Mouse (Mus musculus) duodenum, adult 2 months (tissue): ENCODE results near the gene Lysmd2. TPM values are rescaled to one million over a fixed set of nuclear protein-coding genes. Genes with fewer than 3 reads are reported as not detected.

Source experiments
- polyA plus RNA-seq: library from polyadenylated mRNA; depleted of rRNA; stranded (reverse); fragments of >200 nt; gene quantifications from 2 replicates; pipeline ENCODE4 v1.2.3, GENCODE M21; 2012; ENCODE audit warnings: low replicate concordance; rRNA removed

Lysmd2 gene
- polyA plus RNA-seq, result 9.9 and 24.3 TPM in 2 replicates

GRCm38 (mm10) chr9:75625556-75626307 is at the start of gene Lysmd2:
TSS of gene Lysmd2 (plus strand) at chr9:75625741.

GRCm38 (mm10) chr9:75610571-75611493 is 14.7 kb upstream of the Lysmd2 start, which contains the start of gene Tmod2:
TSS of gene Tmod2 (minus strand) at chr9:75611325.

GRCm38 (mm10) chr9:75683426-75684191 is 58.1 kb downstream of the Lysmd2 start, which contains the start of gene Scg3:
TSS of gene Scg3 (minus strand) at chr9:75684056.

Other genes with a start within 250 kb of the Lysmd2 start
- 7.7 and 13.1 TPM in 2 replicates for gene Mapk6, start 215.7 kb upstream of the Lysmd2 start, polyA plus RNA-seq
- 1.3 TPM in 2 replicates for gene Leo1, start 184.2 kb upstream of the Lysmd2 start, polyA plus RNA-seq
- gene Tmod3, start 66.1 kb upstream of the Lysmd2 start, polyA plus RNA-seq, result 5.6 and 7.0 TPM in 2 replicates
- gene Tmod2, start 14.4 kb upstream of the Lysmd2 start, polyA plus RNA-seq, result 0.07 and 0.12 TPM in 2 replicates
- 1.9 and 15.9 TPM in 2 replicates for gene Scg3, start 58.3 kb downstream of the Lysmd2 start, polyA plus RNA-seq
- 0.59 and 0.82 TPM in 2 replicates for gene Bmp5, start 149.6 kb downstream of the Lysmd2 start, polyA plus RNA-seq